Mouse (Mus musculus) kidney, adult 2 months (tissue): ENCODE measurements at regions not wholly inside any gene's neighbourhood (a gene's known extent, or its start where the extent isn't known, plus 50 kb on each side); places are given as distances from the start of the nearest gene placed in this dataset.
"Not testable (repeated sequence)": the region's sequence is repeated elsewhere in the genome, so short reads cannot be mapped to it uniquely, and the experiment has no call there.

Source experiments
- DNase-seq: peaks from one replicate; pipeline ENCODE4 v3.0.0; 2021
- H3K27ac ChIP-seq: fragments of 200-500 bp; 2 replicates; pipeline ENCODE4 v1.5.1; 2012; ENCODE audit warnings: low read depth, low read length, control low read depth, inconsistent platforms; ENCODE audit not compliant: insufficient read depth
- H3K27me3 ChIP-seq: fragments of 200-500 bp; replicated peaks from 2 replicates; pipeline ENCODE4 v1.6.1; 2012; ENCODE audit warnings: mild to moderate bottlenecking, moderate library complexity, low read length, inconsistent platforms; ENCODE audit not compliant: control insufficient read depth, insufficient read depth
- H3K36me3 ChIP-seq: fragments of 200-500 bp; 2 replicates; pipeline ENCODE4 v1.6.1; 2012; ENCODE audit warnings: mild to moderate bottlenecking, moderate library complexity, low read length, inconsistent platforms; ENCODE audit not compliant: control insufficient read depth, insufficient read depth
- H3K4me1 ChIP-seq: fragments of 200-500 bp; 2 replicates; pipeline ENCODE4 v1.6.1; 2011; ENCODE audit warnings: low read length; ENCODE audit not compliant: control insufficient read depth, insufficient read depth
- H3K4me3 ChIP-seq: fragments of 200-500 bp; 2 replicates; pipeline ENCODE4 v1.5.1; 2011; ENCODE audit warnings: mild to moderate bottlenecking, low read depth, low read length, control low read depth; ENCODE audit not compliant: insufficient read depth
- CTCF ChIP-seq: fragments of 200-500 bp; conservative IDR thresholded peaks from 2 replicates; pipeline ENCODE4 v1.5.1; 2011; ENCODE audit warnings: low read depth, mild to moderate bottlenecking, control low read depth, low read length, moderate library complexity, mixed read lengths; ENCODE audit not compliant: insufficient read depth, insufficient read length
- POLR2A ChIP-seq: fragments of 200-500 bp; IDR thresholded peaks from one replicate; pipeline ENCODE4 v1.6.1; 2011; ENCODE audit warnings: low read depth, low read length, control low read depth
- WGBS: fragments of 180-500 bp; shearing (Covaris S2); methylation state at CpG from one replicate; pipeline ENCODE4 v1.1.7; 2018; 5-methylcytosine and 5-hydroxymethylcytosine counted together

DNA sequence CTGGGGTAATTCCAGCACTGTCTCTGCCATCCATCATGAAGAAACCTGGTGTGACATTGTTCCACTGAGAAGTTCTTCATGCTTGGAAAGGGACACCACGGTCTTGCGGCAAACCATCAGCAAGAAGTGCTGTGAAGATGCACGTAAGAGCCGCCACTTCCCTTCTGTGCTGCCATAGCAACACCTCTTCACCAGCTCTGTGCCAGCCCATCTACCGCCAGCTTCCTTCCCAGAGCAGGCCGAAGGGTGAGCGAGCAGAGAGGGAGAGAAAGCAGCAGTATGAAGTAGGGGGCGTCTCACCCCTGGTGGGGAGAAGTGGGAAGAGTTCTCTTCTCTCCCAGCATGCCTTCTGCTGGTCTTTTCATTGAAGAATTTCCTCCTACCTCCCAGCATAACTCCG lies 84.8 kb upstream of the Zfp637 start:
- H3K4me3 ChIP-seq: no peak overlapping the region
- H3K27me3 ChIP-seq: no peaks in the 10 kb centered on the region
- 76% methylated on average over 9 of the region's 9 CpGs for WGBS
- DNase-seq: no peak
- no peaks in the 10 kb centered on the region for H3K36me3 ChIP-seq
- no peaks in the 10 kb centered on the region for H3K4me1 ChIP-seq
- H3K27ac ChIP-seq: no peak overlapping the region
- no peak for TF ChIP-seq CTCF
- no peak for TF ChIP-seq POLR2A

DNA sequence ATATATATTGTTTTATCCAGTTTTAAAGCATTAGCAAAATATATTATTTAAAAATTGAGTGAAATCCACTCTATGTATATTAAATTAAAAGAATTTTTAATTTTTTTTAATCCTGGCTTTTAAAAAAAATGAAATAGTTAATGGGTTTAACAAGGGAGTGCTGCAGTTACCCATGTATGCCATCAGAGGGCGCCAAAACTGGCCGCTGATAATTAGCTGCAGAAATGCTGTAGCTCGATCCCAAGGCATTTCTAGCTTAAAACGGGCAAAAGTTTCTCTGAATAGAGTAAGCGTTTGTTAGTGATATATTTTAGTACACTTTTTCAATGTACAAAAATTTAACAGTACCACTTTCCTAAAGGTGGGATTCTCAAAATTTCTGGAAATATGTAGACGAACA lies 82.5 kb upstream of the Zfp637 start:
- H3K4me1 ChIP-seq, H3K4me3 ChIP-seq, H3K36me3 ChIP-seq, H3K27ac ChIP-seq, H3K27me3 ChIP-seq: not testable (repeated sequence)
- TF ChIP-seq CTCF: peak; percentile 61
- DNase-seq: peak; percentile 63
- 5% methylated on average over 6 of the region's 6 CpGs for WGBS

DNA sequence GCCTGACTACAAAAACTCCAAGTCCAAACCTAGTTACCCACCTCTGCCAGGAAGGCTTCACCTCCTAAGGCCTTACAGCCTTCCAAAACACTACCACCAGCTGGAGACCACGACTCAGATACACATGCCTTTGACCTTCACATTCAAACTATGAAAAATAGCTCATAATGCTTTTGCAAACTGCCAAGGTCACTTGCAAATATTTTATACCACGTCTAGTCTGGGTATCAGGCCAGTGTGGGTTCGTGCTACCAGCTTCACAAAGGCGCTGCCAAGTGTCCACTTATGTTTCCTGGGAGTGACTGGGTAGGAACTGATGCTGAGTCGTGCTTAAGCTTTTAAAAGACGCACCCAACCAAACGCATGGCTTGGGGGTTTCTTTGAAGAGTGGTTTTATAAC lies 69.5 kb upstream of the Zfp637 start:
- Histone ChIP-seq H3K27me3 (no peaks in the 10 kb centered on the region), H3K36me3 (no peaks in the 10 kb centered on the region), H3K4me3 (no peak overlapping the region), H3K27ac (no peak overlapping the region), H3K4me1 (no peaks in the 10 kb centered on the region)
- TF ChIP-seq CTCF (no peak), POLR2A (no peak)
- no peak for DNase-seq
- 76% methylated on average over 7 of the region's 7 CpGs for WGBS

- no peaks in the 10 kb centered on the region for H3K27me3 ChIP-seq
- no peak overlapping the region for H3K27ac ChIP-seq
- no peaks in the 10 kb centered on the region for H3K36me3 ChIP-seq
- no peaks in the 10 kb centered on the region for H3K4me1 ChIP-seq
- TF ChIP-seq POLR2A (no peak), CTCF (no peak)
- DNase-seq: no peak
- H3K4me3 ChIP-seq: no peak overlapping the region
These were observed 68.6 kb upstream of the Zfp637 start for GRCm38 (mm10) chr6:117772396-117772795.

DNA sequence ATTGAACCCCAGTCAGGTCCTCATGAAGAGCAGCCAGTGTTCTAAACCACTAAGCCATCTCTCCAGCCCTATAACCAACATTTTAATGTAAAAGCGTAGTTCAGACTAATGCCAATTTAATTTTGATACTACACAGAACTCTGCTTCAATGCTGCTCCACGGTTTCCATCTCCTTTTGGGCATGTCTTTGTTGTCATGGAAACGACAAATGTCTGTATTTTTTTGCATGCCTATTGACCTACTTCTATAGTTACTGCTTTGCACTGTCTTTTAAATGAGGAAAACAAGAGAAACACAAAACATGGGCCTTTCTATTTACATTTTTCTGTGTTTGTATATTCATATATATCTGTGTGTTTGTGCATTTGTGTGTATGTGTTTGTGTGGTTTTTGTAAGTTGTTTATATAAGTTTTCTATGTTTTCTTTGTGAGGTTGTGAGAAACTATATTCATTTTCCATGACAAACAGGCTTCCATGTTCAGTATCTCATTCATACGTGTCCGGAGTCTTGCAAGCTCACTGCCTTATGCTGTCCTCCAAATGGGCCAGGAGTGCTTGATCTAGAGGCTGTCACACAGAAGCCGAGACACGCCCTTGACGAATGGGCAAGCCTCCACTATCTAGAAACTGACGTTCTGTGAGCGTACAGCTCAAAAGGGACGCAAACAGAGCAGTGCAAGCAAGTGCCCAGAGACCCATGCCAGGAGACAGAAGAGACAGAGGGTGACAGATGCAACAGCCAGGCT lies 65.5 kb upstream of the Zfp637 start:
- Histone ChIP-seq H3K4me1 (peaks cover 4% of the 10 kb centered on the region; the same call in 1 of the 2 replicates), H3K36me3 (no peaks in the 10 kb centered on the region), H3K27ac (no peak overlapping the region), H3K27me3 (no peaks in the 10 kb centered on the region), H3K4me3 (no peak overlapping the region)
- DNase-seq: no peak
- WGBS: 87% methylated on average over 11 of the region's 11 CpGs
- TF ChIP-seq CTCF (no peak), POLR2A (no peak)

DNA sequence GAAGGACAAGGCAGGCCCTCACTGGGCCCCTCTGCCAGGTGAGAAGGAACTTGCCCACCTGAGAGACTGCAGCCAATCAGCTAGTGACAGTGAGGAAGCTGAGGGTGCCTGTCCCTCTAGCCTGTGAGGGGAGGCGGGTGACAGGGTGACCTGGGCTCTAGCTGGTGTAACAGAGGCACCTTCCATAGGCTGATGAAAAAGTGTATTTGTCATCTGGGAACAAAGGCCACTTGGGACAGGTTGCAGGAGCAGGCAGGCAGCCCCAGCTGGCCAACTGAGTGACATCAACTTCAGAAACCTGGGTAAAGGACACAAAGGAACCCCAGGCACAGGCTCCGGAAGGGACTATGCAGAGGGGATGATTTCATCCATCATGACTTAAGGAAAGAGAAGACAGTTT lies 63.0 kb upstream of the Zfp637 start:
- Histone ChIP-seq H3K27ac (no peak overlapping the region), H3K4me3 (no peak overlapping the region)
- no peak for DNase-seq

GRCm38 (mm10) chr6:117778481-117778880 lies 62.5 kb upstream of the Zfp637 start:
- TF ChIP-seq CTCF: no peak
- TF ChIP-seq POLR2A: no peak
- H3K36me3 ChIP-seq: no peaks in the 10 kb centered on the region
- H3K4me3 ChIP-seq: no peak overlapping the region
- no peaks in the 10 kb centered on the region for H3K27me3 ChIP-seq
- peak; percentile 73 for DNase-seq
- WGBS: 55% methylated on average over 8 of the region's 8 CpGs
- H3K27ac ChIP-seq: peak overlapping the region; percentile 58
- peaks cover 4% of the 10 kb centered on the region; the same call in 1 of the 2 replicates for H3K4me1 ChIP-seq

More for the DNA sequence above, 63.0 kb upstream of the Zfp637 start:
- no peaks in the 10 kb centered on the region for H3K27me3 ChIP-seq
- WGBS: 80% methylated on average over 2 of the region's 2 CpGs
- H3K4me1 ChIP-seq: peaks cover 4% of the 10 kb centered on the region; the same call in 1 of the 2 replicates
- TF ChIP-seq CTCF: no peak
- no peak for TF ChIP-seq POLR2A
- no peaks in the 10 kb centered on the region for H3K36me3 ChIP-seq
